Mouse (Mus musculus) inflammation-experienced regulatory T-cells, adult 6 months (primary cell): Measurements from ENCODE around the gene Knop1. TPM values are rescaled to one million over a fixed set of nuclear protein-coding genes. Genes with fewer than 3 reads are reported as not detected.

ENCODE experiments used
- ATAC-seq: one replicate; pipeline ENCODE4 v1.8.0; 2017
- polyA plus RNA-seq, 3 experiments: library from polyadenylated mRNA; unstranded; fragments of 100-300 nt; shearing (Covaris generic); gene quantifications; one replicate each; pipeline ENCODE4 v1.2.1; 2017

Gene Knop1
- 10 to 100 TPM; 24.1 to 35.6 (median 31.8) TPM for polyA plus RNA-seq

DNA sequence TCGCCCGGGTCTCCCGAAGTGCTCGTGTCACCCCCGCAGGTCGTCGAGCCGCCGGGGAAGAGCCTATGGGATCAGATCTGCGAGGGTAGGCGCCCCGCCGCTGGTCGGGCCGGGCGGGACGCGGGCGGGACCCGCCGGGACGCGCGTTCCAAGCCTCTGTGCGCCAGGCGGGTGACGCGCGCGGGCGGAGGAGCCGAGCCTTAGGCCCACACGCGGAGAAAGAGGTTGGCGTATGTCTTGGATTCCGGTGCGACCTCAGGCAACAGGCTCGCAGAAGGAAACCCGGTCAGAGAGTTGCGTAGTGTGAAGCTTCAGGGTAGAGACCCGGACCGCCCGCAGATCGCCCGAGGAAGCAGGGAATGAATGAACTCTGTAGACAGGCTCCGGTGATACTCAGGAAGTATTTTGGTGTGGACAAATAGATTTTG lies at the start of gene Knop1:
Gene Knop1 (minus strand): TSS at position 378 of the 428 bp plus-strand sequence.
- ATAC-seq = peak; percentile 23

DNA sequence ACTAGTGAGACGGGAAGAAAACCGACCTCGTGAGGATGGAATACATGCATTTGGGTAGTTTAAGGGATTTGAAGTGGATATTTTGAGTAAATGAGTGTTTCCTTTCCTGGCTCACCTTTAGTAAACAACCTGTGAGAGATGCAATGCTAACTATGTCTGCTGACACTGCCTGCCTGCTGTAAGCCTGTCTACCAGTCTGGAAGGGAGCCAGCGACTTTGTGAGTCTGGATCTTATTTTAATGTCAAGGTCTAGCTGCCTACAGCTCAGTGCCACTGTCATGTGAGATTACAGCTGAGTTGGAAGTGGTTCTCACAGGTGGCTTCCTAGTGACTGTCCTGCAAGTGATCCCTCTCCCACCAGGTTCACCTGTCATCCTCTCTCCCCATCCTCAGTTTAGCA lies 48.5 kb upstream of the Knop1 start:
- no peak for ATAC-seq

DNA sequence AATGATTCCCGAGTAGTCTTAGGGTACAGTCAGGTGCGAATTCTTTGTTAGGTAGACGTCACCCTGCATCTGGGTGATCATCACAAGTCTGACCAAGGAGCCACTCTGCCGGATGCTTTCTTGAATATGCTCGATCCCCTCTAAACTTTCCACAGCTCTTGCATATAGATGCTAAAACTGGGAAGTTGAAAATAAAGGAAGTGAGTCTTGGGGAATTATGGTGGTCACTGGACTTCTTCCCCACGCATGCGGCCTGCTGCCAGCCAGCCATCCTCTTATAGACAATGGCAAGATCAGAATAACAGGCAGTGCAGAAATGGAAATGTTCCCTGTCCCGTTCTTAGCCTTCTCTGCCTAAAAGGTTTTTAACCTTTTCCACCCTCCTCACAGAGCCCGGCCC lies 47.8 kb upstream of the Knop1 start:
- no peak for ATAC-seq

DNA sequence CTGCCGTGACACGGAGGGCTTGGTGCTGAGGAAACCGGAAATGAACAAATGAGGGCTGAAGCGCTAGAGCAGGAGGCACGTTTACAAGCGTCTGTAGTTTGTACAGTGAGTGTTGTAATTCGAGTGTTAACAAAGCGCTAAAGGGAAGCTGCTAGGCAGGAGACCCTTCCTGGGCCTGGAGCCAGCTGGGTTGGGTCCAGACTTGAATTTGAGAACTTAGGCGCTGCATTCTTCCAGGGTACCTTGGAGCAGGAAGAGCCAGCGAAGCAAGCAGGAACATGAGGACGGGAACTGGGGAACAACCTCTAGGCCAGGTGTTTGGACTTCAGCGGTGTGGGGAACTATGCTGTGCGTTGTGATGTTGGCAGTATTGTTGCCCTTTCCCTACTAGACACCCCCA lies 46.9 kb upstream of the Knop1 start:
- no peak for ATAC-seq

DNA sequence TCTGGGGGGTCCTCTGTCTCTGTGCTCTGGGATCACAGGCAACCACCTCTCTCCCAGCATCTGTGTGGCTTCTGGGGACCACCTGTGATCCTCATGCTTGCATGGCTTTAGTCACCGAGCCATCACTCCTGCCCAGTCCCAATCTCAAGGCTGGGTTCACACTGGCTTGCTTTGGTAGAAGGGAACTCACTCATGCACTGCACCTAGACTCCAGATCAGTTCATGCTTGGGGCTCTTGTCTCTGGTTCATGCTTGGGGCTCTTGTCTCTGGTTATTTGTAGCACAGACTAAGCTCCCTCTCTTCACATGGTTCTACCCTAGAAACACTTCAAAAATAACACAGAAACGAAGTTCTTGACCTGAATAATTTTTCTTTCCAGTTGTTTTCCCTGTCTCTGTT lies 44.0 kb upstream of the Knop1 start:
- ATAC-seq = no peak

DNA sequence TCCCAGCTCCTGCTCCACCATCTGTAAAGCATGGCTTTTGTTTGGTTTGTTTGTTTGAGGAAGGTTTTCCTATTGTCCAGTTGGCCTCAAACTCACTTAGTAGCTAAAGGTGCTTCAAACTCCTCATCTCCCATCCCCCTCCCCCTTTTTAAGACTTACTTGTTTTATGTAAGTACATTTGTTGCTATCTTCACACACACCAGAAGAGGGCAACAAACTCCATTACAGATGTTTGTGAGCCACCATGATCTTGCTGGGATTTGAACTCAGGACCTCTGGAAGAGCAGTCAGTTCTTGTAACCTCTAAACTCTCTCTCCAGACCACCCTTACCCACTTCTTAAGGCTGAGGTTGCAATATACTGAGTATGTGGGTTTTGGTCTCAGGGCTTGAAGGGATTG lies 42.0 kb upstream of the Knop1 start:
- no peak for ATAC-seq

DNA sequence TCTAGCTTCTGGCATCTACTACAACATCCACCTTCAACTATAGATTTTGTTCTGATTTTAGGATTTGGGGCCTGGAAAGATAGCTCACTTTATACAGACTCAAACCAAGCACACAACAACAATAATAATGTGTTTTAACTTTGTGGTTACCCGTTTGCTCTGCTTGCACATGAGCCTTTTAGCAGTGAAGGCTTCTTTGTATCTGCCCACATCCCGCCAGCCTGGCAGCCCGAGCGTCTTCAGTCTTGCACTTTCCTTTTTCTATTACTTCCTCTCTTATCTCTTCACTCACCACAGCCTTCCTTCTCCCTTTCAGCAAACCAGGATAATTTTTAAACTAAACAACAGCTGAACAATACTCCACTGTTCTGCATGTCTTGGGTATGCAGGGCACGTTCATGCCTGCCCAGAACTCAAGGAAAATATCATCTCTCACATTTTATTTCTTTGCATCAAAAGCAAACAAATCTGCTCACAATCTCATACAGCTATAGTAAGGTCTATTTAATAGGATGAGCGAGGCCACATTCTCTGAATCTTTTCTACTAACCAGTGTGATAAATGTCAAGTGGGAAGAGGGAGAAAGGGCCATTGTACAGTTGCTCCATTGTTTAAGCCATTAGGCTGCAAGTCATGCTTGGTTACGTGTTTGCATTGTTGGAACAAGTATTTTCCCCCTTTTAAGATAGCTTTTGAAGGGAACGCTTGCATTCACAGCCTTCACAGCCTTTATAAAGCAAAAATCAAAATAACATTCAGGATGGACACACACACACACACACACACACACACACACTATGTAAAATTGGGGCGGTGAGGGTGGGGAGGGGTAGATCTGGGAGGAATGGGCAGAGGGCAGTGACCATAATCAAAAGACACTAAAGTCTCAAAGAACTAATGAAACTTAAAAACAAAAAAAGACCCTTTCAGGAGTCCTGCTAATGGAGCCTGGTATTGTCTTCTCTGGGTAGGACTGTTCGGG lies 39.7 kb upstream of the Knop1 start:
- ATAC-seq = no peak

DNA sequence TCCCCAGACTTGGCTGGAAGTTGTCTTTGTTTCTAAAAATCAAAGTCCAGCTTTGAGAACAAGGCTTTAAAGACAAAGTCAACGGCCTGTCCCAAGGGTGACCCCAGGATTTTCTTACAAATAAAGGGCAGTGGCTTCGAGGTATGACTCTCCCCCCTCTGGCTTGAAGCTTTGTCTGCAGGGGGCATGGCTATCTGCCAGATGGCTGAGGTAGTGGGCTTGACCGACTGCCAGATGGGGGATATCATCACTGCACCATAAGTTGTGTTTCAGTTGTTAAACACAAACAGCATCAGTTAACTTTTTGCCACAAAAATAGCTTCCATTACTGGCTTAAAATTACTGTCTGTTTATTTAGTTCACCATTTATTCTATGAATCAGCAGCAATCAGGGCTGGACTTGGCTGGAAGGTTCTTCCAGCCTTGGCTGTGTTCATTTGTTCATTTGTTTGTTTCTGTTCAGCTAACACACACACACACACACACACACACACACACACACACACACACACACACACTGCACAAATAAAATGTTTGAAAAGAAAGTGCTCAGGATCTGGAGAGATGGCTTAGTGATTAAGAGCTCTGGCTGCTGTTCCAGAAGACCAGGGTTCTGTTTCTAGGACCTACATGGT lies 33.1 kb upstream of the Knop1 start:
- no peak for ATAC-seq

DNA sequence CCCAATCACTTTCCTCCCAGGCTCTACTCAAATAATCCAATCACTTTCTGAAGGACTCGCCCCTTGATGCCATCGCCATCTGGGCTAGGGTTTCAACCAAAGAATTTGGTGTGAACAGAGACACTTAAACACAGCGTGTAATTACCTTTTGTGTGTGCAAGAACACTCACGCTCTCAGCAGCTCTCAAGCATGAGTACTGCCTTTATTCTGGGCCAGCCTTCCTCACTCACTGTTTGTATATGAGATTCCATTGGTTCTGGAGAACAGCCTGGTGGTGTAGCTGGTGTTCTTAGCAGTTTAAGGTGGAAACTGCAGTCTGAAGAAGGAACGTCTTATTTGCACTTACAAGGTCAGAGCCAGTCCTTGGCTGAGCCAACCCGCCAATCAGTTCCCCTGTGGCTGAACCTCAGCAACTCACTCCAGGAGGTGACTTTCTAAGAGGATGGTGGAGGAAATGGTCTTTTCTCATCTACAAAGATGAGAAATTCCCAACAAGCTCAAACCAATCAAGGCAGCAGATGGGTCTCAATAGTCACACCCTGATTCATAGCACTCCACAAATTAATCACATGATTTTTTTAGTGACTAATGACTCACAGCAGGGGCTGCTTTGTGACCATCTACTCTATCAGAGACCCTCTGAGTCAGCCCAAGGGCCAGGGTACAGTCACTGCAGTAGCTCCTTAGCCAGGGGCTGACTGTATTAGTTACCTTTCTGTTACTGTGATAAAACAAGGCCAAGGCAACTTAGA lies 31.4 kb upstream of the Knop1 start:
- no peak for ATAC-seq

DNA sequence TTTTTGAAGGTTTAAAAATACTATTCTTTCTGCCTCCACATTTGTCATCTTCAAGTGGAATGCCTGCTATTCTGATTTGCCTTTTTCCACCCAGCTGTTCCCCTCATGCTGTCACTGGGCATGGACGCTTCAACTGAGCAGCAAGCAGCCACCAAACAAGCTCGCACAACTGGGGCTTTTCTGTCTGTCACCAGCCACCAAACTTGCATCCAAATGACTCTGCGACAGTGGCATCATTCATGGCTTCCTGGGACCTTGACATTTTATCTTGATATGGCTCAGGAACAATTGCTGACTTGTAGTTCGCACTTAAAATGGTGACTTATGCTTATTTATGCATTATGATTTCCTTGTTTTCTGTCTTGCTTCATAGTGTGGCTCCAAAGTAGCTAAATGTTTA lies 28.9 kb upstream of the Knop1 start:
- ATAC-seq = no peak

DNA sequence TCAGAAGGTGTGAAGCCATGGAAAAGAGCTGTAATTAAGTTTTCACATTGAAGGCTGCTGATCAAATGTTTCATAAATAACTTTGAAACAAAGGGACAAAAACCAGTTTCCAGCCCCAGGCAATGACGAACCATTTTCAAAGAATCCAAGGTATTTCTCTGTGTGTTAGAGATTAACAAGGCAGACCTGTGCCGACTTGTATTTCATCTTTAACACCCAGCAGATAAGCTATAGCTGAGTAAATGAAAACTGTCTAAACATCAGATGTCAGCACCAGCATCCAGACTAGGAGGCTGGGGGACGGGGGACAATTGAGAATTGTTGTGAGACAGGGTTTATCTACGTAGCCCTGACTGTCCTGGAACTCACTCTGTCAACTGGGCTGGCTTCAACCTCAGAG lies 27.9 kb upstream of the Knop1 start:
- ATAC-seq = no peak

DNA sequence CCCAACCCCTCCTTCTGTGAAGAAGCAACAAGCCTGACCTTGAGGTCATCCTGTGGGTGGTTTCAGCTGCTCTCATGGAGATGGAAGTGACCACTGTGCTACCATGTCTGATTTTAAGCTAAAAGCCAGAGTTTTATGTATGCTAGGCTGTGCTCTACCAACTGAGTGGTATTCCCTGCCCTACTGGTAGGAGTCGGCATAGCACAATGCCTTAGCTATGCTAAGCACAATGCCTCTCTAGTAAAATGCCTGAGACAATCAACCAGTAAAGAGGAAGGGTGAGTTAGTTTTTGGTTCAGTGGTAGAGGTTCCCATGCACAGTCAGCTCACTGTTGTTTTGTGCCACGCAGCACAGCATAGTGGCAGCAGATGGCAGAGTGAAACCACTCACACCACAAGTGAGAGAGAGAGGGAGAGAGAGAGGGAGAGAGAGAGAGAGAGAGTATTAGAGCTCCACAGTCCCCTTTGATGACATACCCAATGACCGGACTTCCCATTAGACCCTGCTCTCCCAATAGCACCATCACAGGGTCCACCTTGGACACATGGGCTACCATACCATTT lies 23.5 kb upstream of the Knop1 start:
- no peak for ATAC-seq

DNA sequence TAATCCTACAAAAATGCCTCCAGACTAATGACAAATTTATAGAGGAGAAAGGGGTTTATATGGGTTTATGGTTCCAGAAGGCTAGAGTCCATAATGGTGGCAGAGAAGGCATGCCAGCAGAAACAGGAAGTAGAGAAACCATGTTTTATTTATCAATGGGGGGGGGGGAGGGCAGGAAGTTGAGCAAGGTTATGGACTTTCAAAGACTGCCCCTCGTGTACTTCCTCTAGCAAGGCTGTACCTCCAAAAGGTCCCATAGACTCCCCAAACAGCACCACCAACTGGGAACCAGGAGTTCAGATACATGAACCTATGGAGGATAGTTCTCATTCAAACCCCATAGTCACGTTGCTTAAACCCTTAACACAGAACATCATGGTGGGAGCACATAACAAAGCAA lies 9.3 kb upstream of the Knop1 start:
- ATAC-seq = no peak

DNA sequence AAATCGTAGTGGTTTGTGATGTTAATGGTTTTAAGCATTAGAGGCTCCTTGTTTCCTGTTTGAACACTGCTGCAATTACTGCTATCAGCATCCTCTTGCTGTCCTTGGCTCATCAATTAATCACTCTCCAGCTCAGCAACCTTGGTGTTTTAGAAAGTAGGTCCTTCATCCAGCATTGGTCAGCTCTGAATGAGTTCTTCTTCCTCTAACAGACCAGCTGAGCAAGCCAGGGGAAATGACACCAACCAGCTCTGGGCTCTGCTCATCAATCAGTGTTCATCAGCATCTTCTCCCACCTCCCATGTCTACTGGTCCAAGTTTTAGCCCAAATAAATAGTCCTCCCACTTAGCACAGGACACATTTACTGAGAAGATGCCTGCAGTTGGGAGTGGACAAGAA lies 2.6 kb upstream of the Knop1 start:
- ATAC-seq = no peak

DNA sequence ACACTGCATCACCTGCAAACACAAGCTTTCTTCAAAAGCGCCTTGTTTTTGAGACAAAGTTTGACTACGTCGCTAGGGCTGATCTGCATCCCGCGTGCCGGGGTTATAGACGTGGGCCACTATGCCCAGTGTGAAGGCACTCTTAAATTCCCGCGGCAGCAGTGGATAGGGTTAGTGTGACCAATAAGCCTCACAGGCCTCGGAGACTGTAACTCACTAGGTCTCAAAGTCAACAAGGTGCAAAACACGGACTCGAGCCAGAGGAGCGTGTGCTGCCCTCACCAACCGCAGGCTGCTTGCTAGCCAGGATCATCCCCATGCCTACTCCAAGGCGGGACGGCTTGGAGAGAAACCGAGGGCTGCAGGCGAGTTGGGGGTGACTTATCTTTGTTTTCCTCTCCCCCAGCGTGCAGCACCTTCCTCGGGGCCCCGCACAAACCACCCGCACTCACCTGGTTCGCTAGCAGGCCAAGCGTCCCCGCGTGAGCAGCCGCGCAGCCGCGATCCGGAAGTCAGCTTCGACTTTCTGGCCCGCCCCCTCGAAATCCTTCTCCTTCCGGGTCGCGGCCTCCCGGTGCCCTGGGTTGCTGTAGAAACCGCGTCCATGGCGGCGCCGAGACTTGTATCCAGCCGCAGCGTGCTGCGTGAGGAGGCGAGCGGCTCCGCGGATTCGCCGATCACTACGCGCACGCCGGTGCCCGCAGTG lies 730 bp downstream of the Knop1 start, which contains the start of gene Iqck:
Gene Iqck (plus strand): TSS at position 582 of the 706 bp plus-strand sequence.
- peak; percentile 98 for ATAC-seq

DNA sequence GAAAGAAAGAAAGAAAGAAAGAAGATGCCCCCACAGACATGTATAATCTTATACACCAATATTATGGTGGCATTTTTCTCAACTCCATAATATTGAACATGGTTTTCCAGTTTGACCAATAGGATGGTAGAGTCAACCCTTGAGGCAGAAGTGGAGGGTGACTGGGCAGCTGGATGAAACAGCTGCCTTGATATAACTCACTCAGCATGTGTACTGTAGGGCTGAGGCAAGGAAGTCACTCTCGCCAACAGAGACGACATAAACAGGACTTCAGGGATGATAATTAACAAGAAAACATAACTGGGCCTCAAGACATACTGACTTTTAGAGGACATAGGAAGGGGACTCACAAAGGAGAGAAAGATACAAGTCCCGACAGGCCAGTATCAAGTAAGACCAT lies 1.4 kb downstream of the Knop1 start:
- no peak for ATAC-seq

DNA sequence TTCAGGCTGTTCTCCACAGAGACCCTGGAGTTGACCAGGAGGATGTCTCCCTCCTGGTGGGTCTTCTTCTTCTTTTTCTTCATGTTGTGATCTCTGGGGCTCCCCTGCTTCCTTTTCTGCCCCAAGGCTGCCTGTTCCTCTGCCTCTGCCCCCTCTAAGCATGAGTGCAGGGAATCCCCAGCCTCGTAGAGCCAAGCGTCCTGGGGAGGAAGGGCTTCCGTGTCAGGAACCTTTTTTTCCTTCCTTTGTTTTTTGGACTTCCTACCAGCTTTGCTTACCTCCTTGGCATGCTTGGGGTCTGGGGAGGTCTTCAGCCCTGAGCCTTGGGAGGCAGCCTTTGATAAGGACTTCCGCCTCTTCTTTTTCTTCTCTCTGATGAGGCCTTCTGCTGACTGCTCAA lies 3.4 kb downstream of the Knop1 start:
- ATAC-seq = no peak

DNA sequence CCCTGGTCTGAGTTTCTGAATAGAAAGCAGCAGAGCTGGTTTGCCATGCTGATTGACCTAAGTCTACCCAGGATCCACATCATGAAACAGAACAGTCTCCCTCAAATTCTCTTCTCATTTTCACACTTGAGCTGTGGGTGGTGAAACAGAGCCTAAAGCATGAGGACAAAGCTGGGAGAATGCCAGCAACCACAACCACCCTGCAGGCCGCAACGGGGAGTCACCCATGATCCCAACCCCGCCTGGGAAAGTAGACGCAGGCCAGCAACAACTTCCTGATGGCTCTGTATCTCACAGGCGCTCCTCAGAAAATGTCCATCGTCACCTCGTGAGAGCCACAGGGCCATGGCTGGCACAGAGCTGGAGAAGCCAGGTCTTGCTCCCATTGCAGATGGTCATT lies 4.5 kb downstream of the Knop1 start:
- no peak for ATAC-seq

DNA sequence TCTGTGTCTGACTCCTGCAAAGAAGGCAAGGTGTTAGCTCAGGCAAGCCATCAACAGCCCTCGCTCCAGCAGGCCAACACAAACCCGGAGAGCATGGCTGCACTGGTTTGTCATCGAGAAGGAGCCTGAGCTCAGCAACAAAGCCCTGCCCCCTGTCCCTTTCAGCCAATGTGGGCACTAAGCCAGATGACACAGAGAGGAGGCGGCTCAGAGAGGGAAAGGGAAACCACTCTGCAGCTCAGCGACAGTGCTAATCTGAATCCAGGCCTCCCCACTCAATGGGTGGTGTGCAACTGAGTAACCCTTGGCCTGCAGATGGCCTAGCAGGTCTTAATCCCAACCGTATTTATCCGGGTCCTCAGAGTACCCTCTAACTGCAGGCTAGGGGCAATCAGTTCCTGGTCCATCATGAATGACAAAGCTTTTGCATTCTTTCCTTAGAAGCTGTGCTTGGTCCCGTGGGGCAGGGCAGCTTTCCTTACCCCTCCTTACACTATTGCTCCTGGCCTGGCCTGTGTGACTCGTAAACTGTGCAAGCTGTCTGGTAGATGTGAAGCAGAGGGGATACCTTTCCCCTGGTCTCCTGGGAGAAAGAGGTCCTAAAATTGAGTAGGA lies 5.3 kb downstream of the Knop1 start:
- ATAC-seq = no peak

DNA sequence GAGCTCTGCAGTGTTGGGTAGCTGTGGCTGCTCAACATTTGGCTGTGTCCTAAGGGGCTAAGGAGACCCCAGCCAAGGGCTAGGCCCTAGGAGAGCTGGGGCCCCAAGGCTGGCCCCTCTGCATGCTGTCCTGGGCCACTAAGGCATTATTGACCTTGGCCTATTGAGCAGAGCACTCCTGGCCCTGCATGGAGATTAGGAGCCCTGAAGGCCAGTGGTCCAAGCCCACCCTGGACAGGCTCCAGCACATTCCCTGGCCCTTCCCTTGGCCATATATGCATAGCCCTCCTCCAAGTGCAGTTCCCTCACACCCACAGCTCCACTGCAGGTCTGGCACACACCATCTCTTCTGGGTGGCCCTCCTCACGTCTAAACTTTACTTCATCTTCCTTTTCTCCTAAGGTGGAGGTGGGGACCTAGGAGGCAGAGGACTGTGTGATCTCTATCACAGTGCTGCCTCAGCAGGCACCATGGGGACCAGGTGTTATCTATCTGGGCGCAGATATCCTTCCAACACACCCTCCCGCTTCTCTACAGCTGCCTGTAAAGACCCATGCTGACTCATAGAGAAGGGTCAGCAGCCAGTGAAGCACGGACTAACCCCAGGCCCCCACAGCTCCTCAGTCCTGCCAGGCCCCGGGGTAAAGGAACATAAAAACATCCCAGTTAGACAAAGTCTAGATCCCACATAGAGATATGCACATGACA lies 6.4 kb downstream of the Knop1 start:
- ATAC-seq = no peak

DNA sequence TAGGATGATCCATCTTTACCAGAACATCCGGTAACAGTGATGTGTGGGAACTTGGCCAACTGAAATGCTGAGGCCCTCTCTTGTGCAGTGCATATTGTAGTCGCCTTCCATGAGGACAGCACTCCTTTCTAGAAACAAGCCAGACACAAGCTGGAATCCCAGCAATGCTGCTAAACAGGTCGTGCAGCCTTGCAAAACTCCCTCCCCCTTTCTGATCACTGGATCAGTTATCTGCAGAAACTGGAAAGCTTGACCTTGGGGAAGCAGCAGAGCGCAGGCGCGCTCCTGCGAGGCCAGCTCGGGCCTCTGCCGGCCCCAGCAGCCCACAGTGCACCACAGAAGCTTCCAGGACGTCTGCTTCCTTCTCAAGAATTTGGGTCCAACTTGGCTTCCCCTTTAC lies 7.3 kb downstream of the Knop1 start:
- ATAC-seq = no peak
